Mouse (Mus musculus): ENCODE measurements around the gene Cox19.

Gene Cox19

GRCm38 (mm10) chr5:139327634-139328020, 23.6 kb downstream of the Cox19 start:
- no peak for DNase-seq (ENCODE audit: low spot score)

GRCm38 (mm10) chr5:139326986-139327633, 24.1 kb downstream of the Cox19 start:
- peak; percentile 43 for DNase-seq (ENCODE audit: low spot score)

GRCm38 (mm10) chr5:139326111-139326696, 25.0 kb downstream of the Cox19 start:
- no peak for DNase-seq (ENCODE audit: low spot score)

- DNase-seq (ENCODE audit: low spot score) = no peak
Measured at GRCm38 (mm10) chr5:139325395-139325966, 25.7 kb downstream of the Cox19 start, which contains the start of gene Adap1. Gene Adap1 (minus strand): TSS chr5:139325622.

GRCm38 (mm10) chr5:139324691-139325394, 26.4 kb downstream of the Cox19 start:
- DNase-seq (ENCODE audit: low spot score) = no peak

- DNase-seq (ENCODE audit: low spot score) = no peak
Measured at GRCm38 (mm10) chr5:139324045-139324491, 27.1 kb downstream of the Cox19 start.

GRCm38 (mm10) chr5:139323260-139323924, 27.8 kb downstream of the Cox19 start:
- DNase-seq (ENCODE audit: low spot score) = no peak

GRCm38 (mm10) chr5:139321331-139321730, 29.9 kb downstream of the Cox19 start:
- DNase-seq (ENCODE audit: low spot score) = no peak

- peak; percentile 75 for DNase-seq (ENCODE audit: low spot score)
Measured at GRCm38 (mm10) chr5:139320424-139320823, 30.8 kb downstream of the Cox19 start.

- DNase-seq (ENCODE audit: low spot score) = no peak
Measured at GRCm38 (mm10) chr5:139317751-139318504, 33.3 kb downstream of the Cox19 start.

GRCm38 (mm10) chr5:139316982-139317675, 34.1 kb downstream of the Cox19 start:
- DNase-seq (ENCODE audit: low spot score) = no peak

GRCm38 (mm10) chr5:139314941-139315642, 36.1 kb downstream of the Cox19 start:
- no peak for DNase-seq (ENCODE audit: low spot score)

GRCm38 (mm10) chr5:139313536-139313935, 37.7 kb downstream of the Cox19 start:
- no peak for DNase-seq (ENCODE audit: low spot score)

GRCm38 (mm10) chr5:139311822-139312221, 39.4 kb downstream of the Cox19 start:
- no peak for DNase-seq (ENCODE audit: low spot score)

- DNase-seq (ENCODE audit: low spot score) = no peak
Measured at GRCm38 (mm10) chr5:139310477-139310876, 40.7 kb downstream of the Cox19 start.

- DNase-seq (ENCODE audit: low spot score) = no peak
Measured at GRCm38 (mm10) chr5:139309946-139310345, 41.3 kb downstream of the Cox19 start.

- no peak for DNase-seq (ENCODE audit: low spot score)
Measured at GRCm38 (mm10) chr5:139303646-139304061, 47.6 kb downstream of the Cox19 start.

GRCm38 (mm10) chr5:139302101-139302500, 49.1 kb downstream of the Cox19 start:
- DNase-seq (ENCODE audit: low spot score) = no peak

GRCm38 (mm10) chr5:139297745-139298144, 53.5 kb downstream of the Cox19 start:
- no peak for DNase-seq (ENCODE audit: low spot score)

- no peak for DNase-seq (ENCODE audit: low spot score)
Measured at GRCm38 (mm10) chr5:139297092-139297491, 54.1 kb downstream of the Cox19 start.

Data from adipocyte (in vitro differentiated cells).